Mouse (Mus musculus): ENCODE results near the gene Lsr. TPM values are rescaled to one million over a fixed set of nuclear protein-coding genes. Genes with fewer than 3 reads are reported as not detected.

The Lsr gene
- polyA plus RNA-seq, 1 experiment = 4.2 TPM

DNA sequence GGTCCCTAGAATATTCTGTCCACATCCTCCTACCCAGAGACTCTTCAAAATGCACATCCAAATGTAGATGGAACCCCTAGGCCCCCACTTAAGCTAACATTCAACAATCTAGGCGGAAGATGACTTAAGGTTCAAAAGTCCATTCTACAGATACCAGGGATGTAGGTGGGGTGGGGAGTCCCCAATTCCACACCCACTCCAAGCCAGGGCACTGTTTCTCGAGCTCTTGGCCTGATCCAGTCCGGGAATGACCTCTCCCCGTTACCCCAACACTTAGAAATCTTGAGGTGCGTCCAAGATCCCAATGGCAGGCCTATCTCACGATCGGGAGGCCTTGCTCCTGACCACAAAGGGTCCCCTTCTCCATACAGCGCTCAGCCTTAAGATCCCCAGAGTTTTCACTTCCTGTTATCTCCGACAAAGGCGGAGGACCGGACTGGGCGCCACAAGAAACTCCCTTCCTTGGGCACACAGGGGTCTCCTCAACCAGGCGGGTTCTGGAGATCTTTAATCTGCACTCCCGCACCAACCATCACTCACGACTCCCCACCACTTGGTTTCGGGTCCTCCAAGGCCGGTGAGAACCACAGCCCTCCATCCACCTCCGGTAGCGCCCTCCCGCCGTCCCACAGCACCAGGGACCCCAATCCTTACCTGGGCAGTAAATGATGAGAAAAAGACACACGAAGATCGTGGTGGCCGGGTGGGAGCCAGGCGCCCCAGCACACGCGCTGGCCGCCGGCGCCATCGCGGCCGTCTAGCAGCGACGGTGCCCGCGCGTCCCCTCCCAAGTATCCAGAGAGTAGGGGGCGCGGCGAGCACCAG, 626 bp downstream of the Lsr start:
- TF ChIP-seq POLR2A (IDR thresholded peaks at IDR 0.05; ENCODE audit: borderline replicate concordance, control insufficient read depth, low read depth, low read length) = no peak
- TF ChIP-seq CTCF (IDR thresholded peaks at IDR 0.05; ENCODE audit: control insufficient read depth, insufficient read depth, low read length) = no peak
- peak overlapping the region; percentile 45; the same call in 1 of the 2 replicates for H3K27ac ChIP-seq (ENCODE audit: control insufficient read depth, insufficient read depth, low read depth, low read length, poor library complexity)
- no peaks in the 10 kb centered on the region for H3K4me1 ChIP-seq (ENCODE audit: control insufficient read depth, insufficient read depth, low read length)
- WGBS = 26% methylated on average over 41 of the region's 41 CpGs
- peak overlapping the region; percentile 16 for H3K4me3 ChIP-seq (replicated peaks; ENCODE audit: control insufficient read depth, low read depth, low read length)

GRCm38 (mm10) chr7:30971901-30972300, 1.4 kb downstream of the Lsr start:
- TF ChIP-seq CTCF (IDR thresholded peaks at IDR 0.05; ENCODE audit: control insufficient read depth, insufficient read depth, low read length) (0 out of 2 replicates have a peak, but pooled peaks have one; percentile 4), POLR2A (IDR thresholded peaks at IDR 0.05; ENCODE audit: borderline replicate concordance, control insufficient read depth, low read depth, low read length) (no peak)
- Histone ChIP-seq H3K4me1 (ENCODE audit: control insufficient read depth, insufficient read depth, low read length) (peaks cover under 1% of the 10 kb centered on the region; the same call in 1 of the 2 replicates), H3K4me3 (replicated peaks; ENCODE audit: control insufficient read depth, low read depth, low read length) (no peak overlapping the region), H3K27ac (ENCODE audit: control insufficient read depth, insufficient read depth, low read depth, low read length, poor library complexity) (no peak overlapping the region)
- WGBS = 84% methylated on average over 15 of the region's 15 CpGs

GRCm38 (mm10) chr7:30969174-30969573, 4.1 kb downstream of the Lsr start:
- 82% methylated on average over 4 of the region's 4 CpGs for WGBS
- H3K27ac ChIP-seq (ENCODE audit: control insufficient read depth, insufficient read depth, low read depth, low read length, poor library complexity) = no peak overlapping the region
- H3K4me1 ChIP-seq (ENCODE audit: control insufficient read depth, insufficient read depth, low read length) = peaks cover 2% of the 10 kb centered on the region
- no peak overlapping the region for H3K4me3 ChIP-seq (replicated peaks; ENCODE audit: control insufficient read depth, low read depth, low read length)
- TF ChIP-seq CTCF (IDR thresholded peaks at IDR 0.05; ENCODE audit: control insufficient read depth, insufficient read depth, low read length) = no peak
- TF ChIP-seq POLR2A (IDR thresholded peaks at IDR 0.05; ENCODE audit: borderline replicate concordance, control insufficient read depth, low read depth, low read length) = no peak

- H3K27ac ChIP-seq (ENCODE audit: control insufficient read depth, insufficient read depth, low read depth, low read length, poor library complexity) = no peak overlapping the region
- WGBS = 85% methylated on average over 8 of the region's 8 CpGs
- peaks cover 2% of the 10 kb centered on the region for H3K4me1 ChIP-seq (ENCODE audit: control insufficient read depth, insufficient read depth, low read length)
- no peak for TF ChIP-seq POLR2A (IDR thresholded peaks at IDR 0.05; ENCODE audit: borderline replicate concordance, control insufficient read depth, low read depth, low read length)
- no peak for TF ChIP-seq CTCF (IDR thresholded peaks at IDR 0.05; ENCODE audit: control insufficient read depth, insufficient read depth, low read length)
- no peak overlapping the region for H3K4me3 ChIP-seq (replicated peaks; ENCODE audit: control insufficient read depth, low read depth, low read length)
Measured at GRCm38 (mm10) chr7:30968611-30969010, 4.7 kb downstream of the Lsr start.

- H3K27ac ChIP-seq (ENCODE audit: control insufficient read depth, insufficient read depth, low read depth, low read length, poor library complexity) = no peak overlapping the region
- peaks cover 2% of the 10 kb centered on the region for H3K4me1 ChIP-seq (ENCODE audit: control insufficient read depth, insufficient read depth, low read length)
- TF ChIP-seq CTCF (IDR thresholded peaks at IDR 0.05; ENCODE audit: control insufficient read depth, insufficient read depth, low read length) = no peak
- TF ChIP-seq POLR2A (IDR thresholded peaks at IDR 0.05; ENCODE audit: borderline replicate concordance, control insufficient read depth, low read depth, low read length) = no peak
Measured at GRCm38 (mm10) chr7:30966657-30967056, 6.6 kb downstream of the Lsr start.

DNA sequence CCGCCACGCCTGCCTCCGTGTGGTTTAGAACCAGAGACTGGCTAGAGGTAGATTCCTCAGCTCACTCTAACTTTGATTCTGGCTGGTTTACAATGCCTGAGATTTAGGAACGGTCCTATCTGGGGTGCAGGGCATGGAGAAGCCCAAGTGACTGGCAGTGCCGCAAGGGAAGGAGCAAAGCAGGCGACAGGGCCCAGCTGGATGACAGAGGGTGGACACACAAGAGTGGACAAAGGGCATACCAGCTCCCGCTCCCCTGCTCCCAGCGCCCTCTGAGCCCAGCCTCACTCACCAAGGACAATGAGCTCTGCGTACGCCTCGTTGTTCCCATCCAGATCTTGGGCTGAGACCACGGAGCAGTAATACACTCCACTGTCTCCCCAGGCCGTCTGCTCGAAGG, 7.6 kb downstream of the Lsr start:
- TF ChIP-seq CTCF (IDR thresholded peaks at IDR 0.05; ENCODE audit: control insufficient read depth, insufficient read depth, low read length) = no peak
- no peak for TF ChIP-seq POLR2A (IDR thresholded peaks at IDR 0.05; ENCODE audit: borderline replicate concordance, control insufficient read depth, low read depth, low read length)
- 85% methylated on average over 14 of the region's 14 CpGs for WGBS
- Histone ChIP-seq H3K4me3 (replicated peaks; ENCODE audit: control insufficient read depth, low read depth, low read length) (no peak overlapping the region), H3K4me1 (ENCODE audit: control insufficient read depth, insufficient read depth, low read length) (peaks cover 2% of the 10 kb centered on the region), H3K27ac (ENCODE audit: control insufficient read depth, insufficient read depth, low read depth, low read length, poor library complexity) (no peak overlapping the region)

More at GRCm38 (mm10) chr7:30966657-30967056, 6.6 kb downstream of the Lsr start:
- WGBS = 32% methylated on average over 3 of the region's 3 CpGs
- H3K4me3 ChIP-seq (replicated peaks; ENCODE audit: control insufficient read depth, low read depth, low read length) = no peak overlapping the region

- H3K4me1 ChIP-seq (ENCODE audit: control insufficient read depth, insufficient read depth, low read length) = peaks cover 2% of the 10 kb centered on the region
- H3K4me3 ChIP-seq (replicated peaks; ENCODE audit: control insufficient read depth, low read depth, low read length) = no peak overlapping the region
- TF ChIP-seq POLR2A (IDR thresholded peaks at IDR 0.05; ENCODE audit: borderline replicate concordance, control insufficient read depth, low read depth, low read length) (no peak), CTCF (IDR thresholded peaks at IDR 0.05; ENCODE audit: control insufficient read depth, insufficient read depth, low read length) (no peak)
- H3K27ac ChIP-seq (ENCODE audit: control insufficient read depth, insufficient read depth, low read depth, low read length, poor library complexity) = no peak overlapping the region
- WGBS = 88% methylated on average over 7 of the region's 7 CpGs
Measured at GRCm38 (mm10) chr7:30964366-30964765, 8.9 kb downstream of the Lsr start.

DNA sequence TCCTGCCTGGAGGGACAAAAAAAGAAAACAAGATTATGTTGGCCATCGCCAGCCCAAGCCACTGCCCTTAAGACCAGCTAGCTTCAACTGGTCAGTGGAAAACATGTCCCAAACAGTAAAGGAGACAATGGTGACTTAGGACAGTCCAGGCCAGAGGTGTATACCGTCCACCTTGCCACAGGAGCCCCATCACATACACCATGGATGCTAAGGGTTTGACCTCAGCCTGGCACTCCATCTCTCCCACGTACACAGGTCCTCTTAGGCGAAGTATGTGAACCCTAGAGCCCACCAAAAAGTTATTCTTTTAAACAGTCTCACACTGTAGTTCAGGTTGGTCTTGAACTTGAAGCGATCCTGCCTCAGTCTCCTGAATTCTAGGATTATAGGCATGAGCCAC, 10.4 kb downstream of the Lsr start:
- no peak for TF ChIP-seq CTCF (IDR thresholded peaks at IDR 0.05; ENCODE audit: control insufficient read depth, insufficient read depth, low read length)
- TF ChIP-seq POLR2A (IDR thresholded peaks at IDR 0.05; ENCODE audit: borderline replicate concordance, control insufficient read depth, low read depth, low read length) = no peak
- WGBS = 77% methylated on average over 5 of the region's 5 CpGs
- H3K4me1 ChIP-seq (ENCODE audit: control insufficient read depth, insufficient read depth, low read length) = peaks cover 2% of the 10 kb centered on the region
- H3K27ac ChIP-seq (ENCODE audit: control insufficient read depth, insufficient read depth, low read depth, low read length, poor library complexity) = no peak overlapping the region
- H3K4me3 ChIP-seq (replicated peaks; ENCODE audit: control insufficient read depth, low read depth, low read length) = no peak overlapping the region
